Mouse (Mus musculus): ENCODE data around the gene Zfp746.

DNA sequence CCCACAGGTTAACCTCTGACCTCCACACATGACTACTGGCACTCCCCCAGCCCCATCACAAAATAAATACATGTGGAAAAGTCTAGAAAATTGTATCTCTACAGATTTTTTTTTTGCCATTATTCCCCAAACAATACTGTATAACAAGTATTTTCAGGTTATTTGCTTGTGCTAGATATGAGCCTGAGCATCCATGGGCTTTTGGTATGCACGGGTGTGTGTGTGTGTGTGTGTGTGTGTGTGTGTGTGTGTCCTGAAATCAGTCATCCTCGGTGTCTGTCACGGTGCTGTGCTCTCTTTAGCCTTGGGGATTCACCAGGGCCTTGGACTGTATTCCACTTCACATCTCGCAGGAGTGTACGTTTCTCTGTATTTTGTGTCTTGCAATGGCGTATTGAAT is 34.3 kb downstream of the Zfp746 start:
- no peak for TF ChIP-seq CTCF (IDR thresholded peaks at IDR 0.05; ENCODE audit: control insufficient read depth, insufficient read depth, insufficient replicate concordance, low read depth, low read length)
- TF ChIP-seq POLR2A (IDR thresholded peaks at IDR 0.05; ENCODE audit: control insufficient read depth, low read depth, low read length), result no peak
